Mouse (Mus musculus) adrenal gland, postnatal 14 days (tissue): ENCODE results near the gene Btbd11. TPM values are rescaled to one million over a fixed set of nuclear protein-coding genes. Genes with fewer than 3 reads are reported as not detected.
"Not testable (repeated sequence)": the region's sequence is repeated elsewhere in the genome, so short reads cannot be mapped to it uniquely, and the experiment has no call there.

ENCODE experiments used
- DNase-seq: peaks from one replicate; pipeline ENCODE4 v3.0.0; 2021; ENCODE audit warnings: mixed read lengths
- total RNA-seq: library from RNA; stranded (reverse); gene quantifications from 2 replicates; pipeline ENCODE4 v1.2.3, GENCODE M21; 2021

The Btbd11 gene
- total RNA-seq, 1 experiment from 2014 or later, result 3.9 TPM

DNA sequence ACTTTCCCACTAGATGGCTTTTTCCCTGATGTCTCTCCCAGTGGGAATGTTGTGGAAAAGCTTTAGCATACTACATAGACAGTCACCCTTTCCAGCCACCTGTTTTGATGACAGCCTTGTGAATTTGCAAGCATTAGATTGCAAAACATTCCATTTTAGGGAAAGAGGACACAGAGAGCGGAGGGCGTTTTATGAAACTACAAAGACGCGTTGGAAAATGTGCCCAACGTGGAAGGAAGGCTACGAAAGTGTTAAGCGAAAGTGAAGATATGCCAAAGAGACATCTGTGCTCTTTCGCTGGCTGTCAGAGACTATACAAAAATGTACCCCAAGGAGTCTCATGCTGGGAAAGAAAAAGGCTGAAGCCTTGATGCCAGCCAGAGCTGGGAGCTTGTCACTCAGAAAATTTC lies 286.9 kb downstream of the Btbd11 start:
- DNase-seq, result no peak

DNA sequence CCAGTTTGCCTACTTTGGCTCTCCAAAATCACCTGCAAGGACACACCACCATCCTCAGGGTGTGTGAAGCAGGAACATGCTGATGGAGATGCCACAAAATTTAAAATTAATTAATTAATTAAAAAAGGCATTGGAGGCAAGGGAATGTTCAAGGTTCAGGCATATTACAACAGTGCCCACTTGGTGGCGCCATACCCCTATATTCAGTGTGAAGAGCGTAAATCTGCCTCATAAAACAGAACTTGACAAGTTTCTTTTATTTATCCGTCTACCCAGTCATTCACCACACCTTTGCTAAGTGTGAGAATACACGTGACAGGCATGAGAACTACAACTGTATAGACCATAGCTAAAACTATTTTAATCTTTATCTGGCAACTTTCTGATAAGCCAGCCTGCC lies 292.0 kb downstream of the Btbd11 start:
- DNase-seq, result peak; percentile 58

DNA sequence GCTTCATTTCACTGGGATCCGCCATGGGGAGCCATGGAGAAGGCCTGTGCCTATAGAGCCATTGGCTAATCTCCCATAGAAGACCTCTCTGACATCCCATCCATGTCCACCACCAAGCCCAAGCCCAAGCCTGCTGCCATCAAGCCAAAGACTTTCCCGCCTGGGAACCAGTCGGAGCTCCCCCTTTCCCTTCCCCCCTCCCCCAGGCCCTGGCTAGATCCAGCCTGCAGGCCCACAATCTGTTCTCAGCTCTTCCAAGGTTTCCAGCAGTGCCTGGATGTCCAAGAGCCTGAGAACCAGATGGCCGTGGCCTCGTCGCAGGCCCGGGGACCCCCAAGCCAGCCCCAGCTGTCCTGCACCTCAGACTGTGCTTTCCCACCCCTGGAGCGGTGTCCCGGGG lies 295.8 kb downstream of the Btbd11 start:
- DNase-seq, result no peak

DNA sequence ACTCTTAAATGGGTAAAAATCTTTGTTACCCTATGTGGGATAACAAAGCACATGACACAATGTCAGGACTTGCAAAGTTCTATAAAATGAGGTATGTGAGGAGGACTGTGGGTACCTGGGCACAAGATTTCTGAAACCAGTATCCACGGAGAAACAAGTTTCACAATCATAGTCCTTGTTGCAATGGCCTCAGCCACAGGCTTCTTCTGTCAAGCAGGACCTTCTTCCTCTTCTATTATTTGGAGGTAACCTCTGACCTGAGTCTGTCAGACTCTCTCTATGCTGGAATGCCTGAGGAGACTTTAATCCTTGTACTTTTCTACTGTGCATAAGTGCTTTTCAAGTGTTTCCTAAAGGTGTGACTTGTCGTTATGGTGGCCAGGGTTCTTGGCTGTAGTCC lies 307.8 kb downstream of the Btbd11 start:
- DNase-seq, result not testable (repeated sequence)

DNA sequence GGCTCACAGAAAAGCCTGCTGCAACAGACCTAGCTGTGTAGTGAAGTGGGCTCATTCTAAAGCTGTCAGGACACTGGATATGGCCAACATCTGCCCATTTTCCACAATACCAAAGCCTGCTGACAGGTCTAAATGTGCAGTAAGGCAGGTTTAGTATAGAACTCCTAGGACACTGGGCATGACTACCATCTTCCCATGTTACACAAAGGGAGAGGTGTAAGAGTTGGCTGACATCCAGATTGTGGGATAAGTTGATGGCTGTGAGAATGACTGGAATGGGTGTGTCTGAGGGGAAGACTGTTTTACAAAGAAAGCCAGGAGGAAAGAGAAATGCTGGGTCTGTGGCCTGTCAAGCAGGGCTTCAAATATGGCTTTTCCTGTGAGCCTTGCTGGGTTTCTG lies 313.1 kb downstream of the Btbd11 start:
- no peak for DNase-seq

DNA sequence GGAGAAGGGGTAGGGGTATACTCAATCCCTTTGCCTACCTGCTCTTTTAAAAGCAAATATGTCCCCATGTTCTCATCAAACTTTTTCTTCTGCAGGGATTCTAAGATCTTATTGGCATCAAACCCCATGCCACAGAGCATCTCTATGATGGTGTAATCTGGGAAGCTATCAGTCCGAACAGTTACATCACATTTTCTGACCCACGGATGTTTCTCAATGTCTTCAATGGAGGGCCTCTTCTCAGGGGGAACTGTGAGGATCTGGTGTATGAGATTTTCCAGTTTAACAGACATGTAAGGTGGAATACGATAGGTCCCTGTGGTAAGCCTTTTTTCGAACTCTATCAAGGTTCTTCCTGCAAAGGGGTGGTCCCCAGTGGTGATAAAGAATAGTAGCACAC lies 323.2 kb downstream of the Btbd11 start:
- DNase-seq, result not testable (repeated sequence)

Other genes with a start within 250 kb of the Btbd11 start
- 17.4 and 23.4 TPM in 2 replicates for gene Cry1, start 201.8 kb upstream of the Btbd11 start, total RNA-seq